Mouse (Mus musculus): ENCODE results near the gene Gm14214.

Gene Gm14214

GRCm38 (mm10) chr2:154769930-154770329 lies at the start of gene Gm14214:
Gene Gm14214, minus strand, starts transcription at chr2:154770030.
- in situ Hi-C loops (cut with MboI): no loop called here

- in situ Hi-C loops (cut with MboI): no loop called here
These were observed 48.8 kb upstream of the Gm14214 start for GRCm38 (mm10) chr2:154818599-154818998.

- in situ Hi-C loops (cut with MboI): no loop called here
These were observed 48.0 kb upstream of the Gm14214 start for GRCm38 (mm10) chr2:154817788-154818187.

GRCm38 (mm10) chr2:154817089-154817488 lies 47.3 kb upstream of the Gm14214 start:
- in situ Hi-C loops (cut with MboI): no loop called here

GRCm38 (mm10) chr2:154813426-154813825 lies 43.6 kb upstream of the Gm14214 start:
- in situ Hi-C loops (cut with MboI): no loop called here

GRCm38 (mm10) chr2:154810821-154811220 lies 41.0 kb upstream of the Gm14214 start:
- in situ Hi-C loops (cut with MboI): no loop called here

DNA sequence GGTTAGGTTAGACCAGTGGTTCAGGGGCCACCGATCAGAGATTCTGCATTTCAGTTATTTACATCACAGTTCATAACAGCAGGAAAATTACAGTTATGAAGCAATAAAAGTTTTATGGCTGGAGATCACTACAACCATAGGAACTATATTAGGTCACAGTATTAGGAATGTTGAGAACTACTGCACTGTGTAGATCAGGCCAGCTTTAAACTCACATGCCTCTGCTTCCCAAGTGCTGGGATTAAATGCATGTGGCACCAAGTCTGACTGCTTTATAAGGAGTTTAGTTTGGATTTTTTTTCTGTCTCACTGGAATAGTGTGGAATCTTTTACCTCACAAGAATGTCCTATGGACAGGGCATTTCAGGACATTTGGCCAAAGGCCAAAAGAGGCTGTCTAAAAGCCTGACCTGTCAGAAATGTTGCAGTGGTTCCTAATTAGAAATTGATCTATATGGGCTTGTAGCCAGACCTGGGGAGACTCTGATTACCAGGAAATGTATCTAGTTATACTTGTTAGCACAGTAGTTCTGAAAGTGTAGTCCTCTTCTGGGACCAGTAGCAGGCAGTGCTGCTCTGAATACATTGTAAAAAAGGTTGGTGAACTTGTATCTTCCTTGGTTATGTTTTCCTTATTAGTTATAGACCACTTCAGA lies 39.4 kb upstream of the Gm14214 start:
- in situ Hi-C loops (cut with MboI): no loop called here

- in situ Hi-C loops (cut with MboI): no loop called here
These were observed 37.9 kb upstream of the Gm14214 start for GRCm38 (mm10) chr2:154807689-154808088.

- in situ Hi-C loops (cut with MboI): no loop called here
These were observed 34.0 kb upstream of the Gm14214 start for GRCm38 (mm10) chr2:154803845-154804244.

- in situ Hi-C loops (cut with MboI): no loop called here
These were observed 33.5 kb upstream of the Gm14214 start for GRCm38 (mm10) chr2:154803372-154803771.

DNA sequence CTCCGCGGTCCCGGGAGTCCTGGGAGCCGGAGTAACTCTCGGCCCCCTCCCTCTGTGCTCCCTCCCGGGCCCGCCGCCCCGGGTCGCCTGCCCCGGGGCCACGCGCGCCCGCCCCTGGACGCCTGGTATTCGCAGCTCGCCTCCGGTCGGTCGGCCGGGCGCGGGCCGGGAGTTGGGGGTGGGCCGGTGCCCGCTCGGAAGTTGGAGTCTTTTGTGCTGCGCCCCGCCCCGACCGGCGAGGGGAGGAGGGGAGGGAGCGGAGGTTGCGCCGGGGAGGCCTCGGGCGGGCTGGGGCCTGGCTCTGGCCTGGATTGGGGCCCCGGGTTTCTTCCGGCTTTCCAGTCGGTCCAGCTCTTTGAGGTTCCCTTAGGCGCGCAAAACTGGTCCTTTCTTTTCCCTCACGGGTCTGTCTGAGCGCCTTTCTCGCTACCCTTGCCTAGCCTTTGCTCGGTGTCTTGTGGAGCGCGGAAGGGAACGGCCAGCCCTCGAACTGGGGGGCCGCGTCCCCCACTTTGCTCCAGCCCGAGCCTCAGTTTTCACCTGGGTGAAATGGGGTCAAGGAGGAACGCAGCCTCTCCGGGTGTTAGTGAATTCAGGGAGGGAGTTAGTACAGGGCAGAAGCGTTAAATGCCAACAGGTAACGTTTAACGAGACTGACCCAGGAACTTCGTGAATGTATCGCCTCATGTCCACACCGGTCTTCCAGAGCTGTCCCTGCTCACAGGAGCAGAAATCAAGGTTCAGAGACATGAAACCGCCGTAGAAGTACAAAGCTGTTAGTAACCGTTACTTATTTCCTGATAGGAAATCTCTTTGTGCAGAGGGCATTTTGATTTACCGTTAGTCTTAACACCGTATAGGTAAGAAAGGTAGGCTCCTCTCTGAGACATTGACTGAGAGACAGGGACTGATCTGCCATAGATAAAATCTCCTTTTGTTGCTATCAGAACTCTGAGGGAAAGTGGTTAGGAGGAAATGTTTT lies 22.1 kb upstream of the Gm14214 start:
- in situ Hi-C loops (cut with MboI): no loop called here

GRCm38 (mm10) chr2:154790656-154791483 lies 21.0 kb upstream of the Gm14214 start, which contains the start of the genes Raly and a:
Gene Raly, plus strand, starts transcription at chr2:154791096.
Gene a, plus strand, starts transcription at chr2:154791402.
- in situ Hi-C loops (cut with MboI): no loop called here

DNA sequence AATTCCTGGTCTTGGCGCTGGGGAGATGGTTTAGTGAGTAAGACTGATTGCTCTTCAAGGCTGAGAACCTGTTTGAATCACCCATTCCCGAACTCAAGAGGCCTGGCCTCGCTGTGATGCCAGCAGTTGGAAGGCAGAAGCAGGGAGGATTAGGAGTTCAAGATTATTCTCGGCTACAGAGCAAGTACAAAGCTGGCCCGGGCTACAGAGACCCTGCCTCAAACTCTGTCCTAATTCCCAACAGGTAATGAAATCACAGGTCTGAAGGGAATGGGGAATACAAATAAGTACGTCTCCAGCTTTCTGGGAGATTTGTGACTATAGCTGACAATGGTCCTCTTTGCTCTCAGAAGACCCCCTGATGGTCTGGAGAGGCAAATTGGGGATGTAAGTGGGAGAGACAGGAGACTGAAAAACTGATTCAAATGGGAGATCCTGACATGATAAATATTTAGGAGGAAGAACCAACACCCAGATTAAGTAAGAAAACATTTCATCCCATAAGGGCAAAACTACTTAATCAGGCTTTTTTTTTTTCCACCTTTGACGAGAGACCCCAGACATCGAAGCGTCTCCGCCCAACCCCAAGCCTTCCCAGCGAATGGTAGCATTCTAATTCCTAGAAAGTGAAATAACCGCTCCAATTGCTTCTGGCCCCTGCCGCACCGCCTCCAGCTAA lies 20.3 kb upstream of the Gm14214 start:
- in situ Hi-C loops (cut with MboI): no loop called here

GRCm38 (mm10) chr2:154789381-154789780 lies 19.6 kb upstream of the Gm14214 start:
- in situ Hi-C loops (cut with MboI): no loop called here

GRCm38 (mm10) chr2:154786776-154787175 lies 16.9 kb upstream of the Gm14214 start:
- in situ Hi-C loops (cut with MboI): no loop called here

DNA sequence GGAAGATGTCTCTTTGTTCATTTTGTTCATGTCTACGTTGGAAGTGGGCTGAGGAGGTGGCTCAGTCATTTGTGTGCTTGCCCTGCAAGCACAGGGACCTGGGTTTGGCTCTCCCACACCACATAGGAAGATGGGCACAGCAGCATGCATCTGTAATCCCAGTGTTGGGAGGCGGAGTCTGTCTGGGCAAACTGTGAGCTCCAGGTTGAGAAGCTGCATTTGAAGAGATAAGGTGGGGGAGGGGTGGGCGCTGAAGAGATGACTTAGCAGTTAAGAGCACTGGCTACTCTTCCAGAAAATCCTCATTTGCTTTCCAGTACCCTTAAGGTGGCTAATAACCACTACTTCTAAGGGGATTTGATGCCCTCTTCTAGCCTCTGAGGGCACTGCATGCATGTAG lies 16.4 kb upstream of the Gm14214 start:
- in situ Hi-C loops (cut with MboI): no loop called here

DNA sequence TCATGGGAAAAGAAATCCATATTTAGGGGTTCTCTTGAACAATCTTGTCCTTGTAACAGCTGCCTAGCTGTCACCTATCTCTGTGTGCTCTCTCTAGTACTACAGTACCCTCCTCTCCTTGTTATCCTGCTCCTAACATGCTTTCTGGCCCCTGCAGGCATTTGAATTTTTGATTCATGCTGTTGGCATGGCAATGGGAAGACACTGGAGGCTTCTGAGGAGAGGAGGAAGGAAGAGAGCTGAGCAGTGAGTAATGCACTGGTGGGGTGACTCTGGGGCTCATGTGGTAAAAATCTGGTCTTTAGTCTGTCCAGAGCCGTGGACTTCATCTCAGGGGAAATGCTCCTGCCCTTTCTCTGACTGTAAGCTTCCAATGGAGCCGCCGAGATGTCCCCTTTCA lies 15.5 kb upstream of the Gm14214 start:
- in situ Hi-C loops (cut with MboI): no loop called here

- in situ Hi-C loops (cut with MboI): no loop called here
These were observed 13.2 kb upstream of the Gm14214 start for GRCm38 (mm10) chr2:154782856-154783650.

- in situ Hi-C loops (cut with MboI): no loop called here
These were observed 12.5 kb upstream of the Gm14214 start for GRCm38 (mm10) chr2:154782361-154782760.

GRCm38 (mm10) chr2:154779648-154780047 lies 9.8 kb upstream of the Gm14214 start:
- in situ Hi-C loops (cut with MboI): no loop called here

DNA sequence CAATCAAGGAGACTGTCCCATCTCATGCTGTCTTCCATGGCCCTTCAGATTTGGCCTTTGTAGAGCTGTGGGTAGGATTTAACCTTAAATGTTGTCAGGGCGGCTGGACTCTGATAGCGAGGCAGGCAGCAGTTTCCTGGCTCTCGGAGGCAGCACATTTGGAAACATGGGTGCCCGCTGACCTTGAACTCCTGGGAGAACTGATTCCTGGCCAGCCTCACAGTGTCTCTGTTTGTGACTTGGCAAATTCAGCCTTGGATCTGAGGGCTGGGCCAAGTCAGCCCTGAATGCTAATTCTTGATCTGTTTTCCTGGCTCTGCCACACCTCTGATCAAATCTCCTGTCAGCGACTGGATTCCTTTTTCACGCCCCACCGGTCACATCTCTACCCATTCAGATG lies 6.7 kb upstream of the Gm14214 start:
- in situ Hi-C loops (cut with MboI): no loop called here

All from mature B cell (primary cell).